Comparison of ENCODE assay signal across 31 mouse cellular contexts in the genomic region with DNA sequence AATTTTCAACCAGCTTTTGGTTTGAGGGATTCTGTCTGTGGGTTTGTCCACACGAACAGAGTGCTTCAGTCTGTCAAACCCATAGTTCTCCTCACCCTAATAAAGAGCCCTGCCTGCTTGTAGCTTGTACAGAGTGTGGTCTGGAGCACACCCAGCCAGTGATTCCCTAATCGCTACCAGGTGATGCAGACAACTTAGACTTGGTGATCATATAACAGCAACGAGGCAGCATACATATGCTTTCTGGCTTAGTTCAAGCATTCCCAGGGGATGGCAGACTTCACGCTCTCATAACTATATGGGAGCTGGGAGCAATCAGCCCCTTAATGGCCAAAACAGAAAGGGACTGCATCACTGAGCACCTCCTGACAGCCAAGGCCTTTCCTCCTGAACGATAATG.
DNase-seq lines count a peak whose midpoint lies in the region; ATAC-seq lines count a peak whose summit lies in the region.
"Had no signal": no experiment of that assay in that cellular context is flagged by ENCODE, and none has a peak within 500 bp of the region (broad histone marks: within the 10 kb centered on the region; RNA-seq: fewer than 3 reads in every experiment).

No protein-coding gene starts in this region.

- peak; percentile 86 for ATAC-seq in embryonic facial prominence, embryonic 14.5 days (ENCODE audit: low read depth)
- peak; percentile 63; the same call in 1 of the 2 replicates for ATAC-seq in limb, embryonic 15.5 days (ENCODE audit: insufficient number of reproducible peaks, low FRiP score, low TSS enrichment, low read depth)
- ATAC-seq in CD4-positive, CD25-positive, alpha-beta regulatory T cell, adult 4 months = no peak
- ATAC-seq: forebrain, embryonic 13.5 days; hindbrain, postnatal 0 days; intestine, embryonic 15.5 days; midbrain, embryonic 16.5 days had no signal

- no peaks in the 10 kb centered on the region for H3K36me3 ChIP-seq in embryonic facial prominence, embryonic 14.5 days (ENCODE audit: control insufficient read depth, insufficient read depth, low read length)
- H3K36me3 ChIP-seq in limb, embryonic 15.5 days = 0 out of 2 replicates have a peak, but pooled peaks cover 5% of the 10 kb centered on the region
- H3K36me3 ChIP-seq: hindbrain, embryonic 12.5 days; intestine, embryonic 15.5 days; liver, embryonic 15.5 days had no signal

- H3K27ac ChIP-seq in embryonic facial prominence, embryonic 14.5 days (replicated peaks; ENCODE audit: low read depth, low read length) = no peak overlapping the region
- 0 out of 2 replicates have a peak overlapping the region, but pooled peaks have one; percentile 4 for H3K27ac ChIP-seq in limb, embryonic 15.5 days
- H3K27ac ChIP-seq: forebrain, embryonic 13.5 days; gastrocnemius, adult 2 months; hindbrain, embryonic 12.5 days; hindbrain, postnatal 0 days; intestine, embryonic 15.5 days; kidney, postnatal 0 days; liver, embryonic 15.5 days had no signal

- H3K4me2 ChIP-seq in embryonic facial prominence, embryonic 14.5 days (ENCODE audit: low read depth, low read length) = no peak overlapping the region
- no peak overlapping the region for H3K4me2 ChIP-seq in limb, embryonic 15.5 days
- H3K4me2 ChIP-seq: forebrain, embryonic 13.5 days; heart, embryonic 11.5 days; hindbrain, embryonic 12.5 days; intestine, embryonic 15.5 days; liver, embryonic 15.5 days; lung, embryonic 14.5 days; midbrain, embryonic 11.5 days had no signal

- H3K9me3 ChIP-seq in embryonic facial prominence, embryonic 14.5 days (ENCODE audit: control insufficient read depth, low read length) = no peaks in the 10 kb centered on the region
- no peaks in the 10 kb centered on the region for H3K9me3 ChIP-seq in limb, embryonic 15.5 days
- H3K9me3 ChIP-seq: forebrain, embryonic 13.5 days; hindbrain, embryonic 12.5 days; intestine, embryonic 15.5 days; liver, embryonic 15.5 days had no signal

- H3K4me1 ChIP-seq in embryonic facial prominence, embryonic 14.5 days (ENCODE audit: control insufficient read depth, insufficient read depth, low read length) = no peaks in the 10 kb centered on the region
- H3K4me1 ChIP-seq in limb, embryonic 15.5 days = no peaks in the 10 kb centered on the region
- H3K4me1 ChIP-seq: forebrain, embryonic 13.5 days; hindbrain, embryonic 12.5 days; intestine, embryonic 15.5 days; liver, embryonic 15.5 days had no signal

- no peak overlapping the region for H3K9ac ChIP-seq in embryonic facial prominence, embryonic 14.5 days (ENCODE audit: low read depth, low read length)
- no peak overlapping the region for H3K9ac ChIP-seq in limb, embryonic 15.5 days
- H3K9ac ChIP-seq: forebrain, embryonic 13.5 days; hindbrain, embryonic 12.5 days; intestine, embryonic 15.5 days; liver, embryonic 15.5 days; lung, embryonic 14.5 days had no signal

- H3K4me3 ChIP-seq in embryonic facial prominence, embryonic 14.5 days (ENCODE audit: low read depth, low read length) = no peak overlapping the region
- H3K4me3 ChIP-seq in limb, embryonic 15.5 days = no peak overlapping the region
- H3K4me3 ChIP-seq: forebrain, embryonic 13.5 days; gastrocnemius, adult 2 months; hindbrain, embryonic 12.5 days; intestine, embryonic 15.5 days; liver, embryonic 15.5 days had no signal

- peak; percentile 1 for DNase-seq in 3T3-L1 (ENCODE audit: low read depth, low spot score)
- DNase-seq in embryo, embryonic 11 days = peak; percentile 33
- DNase-seq in embryonic facial prominence, embryonic 14.5 days (ENCODE audit: low spot score) = peak; percentile 72
- no peak for DNase-seq in spleen, postnatal 4 days (ENCODE audit: low spot score in 2 of 2)
- DNase-seq in T-cell, adult 2 months (ENCODE audit: low spot score) = no peak
- DNase-seq: adrenal gland, adult 8-10 months; cerebellum, adult 11 months; cerebellum, adult 9-10 months; gastrocnemius, adult 2 months; gastrocnemius, postnatal 36 days; heart, adult 18-20 months; heart, postnatal 36 days; kidney, adult 8-10 months; kidney, postnatal 4 days; liver; lung, embryonic 14.5 days; lung, postnatal 14 days; right cerebral cortex, postnatal 4 days; thymus, adult 2 months; thymus, postnatal 36 days had no signal

- 36% methylated on average over 5 of the region's 5 CpGs for WGBS in embryonic facial prominence, embryonic 14.5 days
- WGBS in limb, embryonic 15.5 days = 44% methylated on average over 5 of the region's 5 CpGs

- no peaks in the 10 kb centered on the region for H3K27me3 ChIP-seq in embryonic facial prominence, embryonic 14.5 days (replicated peaks; ENCODE audit: control insufficient read depth, insufficient read depth, low read length)
- no peaks in the 10 kb centered on the region for H3K27me3 ChIP-seq in limb, embryonic 15.5 days
- H3K27me3 ChIP-seq: forebrain, embryonic 13.5 days; hindbrain, embryonic 12.5 days; intestine, embryonic 15.5 days; liver, embryonic 15.5 days had no signal

Comparison
In these comparisons a context has a peak if more than half of its experiments do, and no peak if none do; other contexts are left out.
1. DNase-seq: peak in 3T3-L1 (single experiment), embryo, embryonic 11 days (single experiment) and embryonic facial prominence, embryonic 14.5 days (single experiment); none in spleen, postnatal 4 days (0 of 2) and T-cell, adult 2 months (single experiment).